Mouse (Mus musculus): ENCODE data around the gene Nt5dc1. TPM values are rescaled to one million over a fixed set of nuclear protein-coding genes. Genes with fewer than 3 reads are reported as not detected.
"Not testable (repeated sequence)": the region's sequence is repeated elsewhere in the genome, so short reads cannot be mapped to it uniquely, and the experiment has no call there.

Nt5dc1 gene
- 1 to 10 TPM; 3.4 to 5.0 (median 4.0) TPM for total RNA-seq (2022)

DNA sequence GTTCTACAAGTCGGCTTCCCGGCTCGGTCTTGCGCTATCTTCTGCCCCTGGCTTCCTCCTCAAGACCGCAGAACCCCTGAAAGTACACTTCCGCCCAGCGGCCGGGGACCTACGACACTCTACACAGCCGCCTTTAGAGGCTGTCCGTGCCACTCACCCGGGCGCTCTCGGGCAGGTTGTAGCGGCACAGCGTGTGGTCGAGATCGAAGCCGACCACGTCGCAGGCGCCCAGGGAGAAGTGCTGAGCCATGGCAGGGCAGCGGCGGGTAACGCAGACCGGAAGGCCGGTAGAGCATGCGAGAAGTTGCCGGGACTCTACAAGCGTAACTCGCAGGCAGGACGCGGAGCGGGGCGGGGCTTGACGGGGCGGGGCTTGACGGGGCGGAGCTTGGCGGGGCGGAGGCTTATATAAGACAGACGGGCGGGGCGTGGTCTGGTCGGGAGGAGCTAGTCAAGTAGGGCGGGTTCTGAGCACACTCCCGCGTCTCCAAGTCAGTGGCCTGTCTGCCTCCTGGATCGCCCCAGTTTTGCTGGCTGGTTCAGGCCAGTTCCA is at the start of gene Nt5dc1:
Gene Nt5dc1, minus strand, starts transcription at position 349 of the 553 bp plus-strand sequence.
- DNase-seq (ENCODE audit: low spot score in 2 of 2), result peak; percentile 82 to 87

DNA sequence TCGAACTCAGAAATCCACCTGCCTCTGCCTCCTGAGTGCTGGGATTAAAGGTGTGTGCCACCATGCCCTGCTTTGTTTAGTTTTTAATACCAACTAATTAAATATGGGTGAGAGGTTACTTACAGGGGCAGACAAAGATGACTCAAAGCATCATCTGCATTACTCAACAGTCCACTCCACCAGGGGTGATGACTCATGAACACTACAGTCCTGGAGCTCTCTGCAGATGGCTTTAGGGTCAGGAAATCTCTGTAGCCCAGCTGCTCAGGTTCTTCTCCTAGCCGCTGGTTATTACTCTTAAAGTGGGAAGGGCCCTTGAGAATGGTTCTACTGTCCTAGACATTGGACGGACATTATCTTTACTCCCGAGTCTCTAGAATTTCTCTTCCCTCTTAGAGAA is 46.0 kb upstream of the Nt5dc1 start:
- DNase-seq (ENCODE audit: low spot score in 2 of 2), result no peak

DNA sequence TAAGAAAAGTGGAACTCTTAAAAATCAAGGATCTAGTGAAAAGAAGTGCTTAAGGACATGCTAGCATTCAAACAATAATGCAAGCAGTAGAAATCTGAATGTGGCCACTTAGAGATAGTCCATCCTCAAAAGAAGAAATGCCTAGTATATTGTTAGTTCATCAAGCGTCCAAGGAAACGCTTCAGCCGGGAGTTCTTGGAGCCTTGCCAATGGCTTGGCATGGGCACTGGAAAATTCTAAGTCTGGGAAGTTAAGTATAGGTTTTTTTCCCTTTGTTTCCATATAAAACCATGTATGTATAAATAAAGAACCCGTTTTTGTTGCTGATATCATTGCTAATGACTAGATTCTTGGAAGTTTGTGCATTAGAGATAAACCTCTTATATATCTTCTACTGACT is 43.1 kb upstream of the Nt5dc1 start:
- DNase-seq (ENCODE audit: low spot score in 2 of 2), result no peak

DNA sequence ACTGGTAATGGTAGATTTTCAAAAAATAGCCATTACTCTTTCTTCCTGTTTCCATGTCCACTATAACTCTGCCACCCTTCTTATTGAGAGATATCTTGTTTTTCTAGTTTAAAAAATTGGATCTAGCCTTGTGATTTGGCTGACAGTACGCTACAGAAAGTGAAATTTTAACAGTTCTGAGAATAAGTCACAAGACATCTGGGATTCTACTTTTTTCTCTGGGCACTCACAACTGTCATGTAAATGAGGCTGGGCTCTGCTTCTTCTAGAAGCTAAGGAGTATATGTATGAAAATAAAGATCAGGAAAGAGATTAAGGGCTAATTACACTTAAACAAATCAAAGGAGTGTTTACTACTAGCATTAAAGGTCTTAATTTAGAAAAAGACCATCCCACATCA is 31.1 kb upstream of the Nt5dc1 start:
- no peak for DNase-seq (ENCODE audit: low spot score in 2 of 2)

DNA sequence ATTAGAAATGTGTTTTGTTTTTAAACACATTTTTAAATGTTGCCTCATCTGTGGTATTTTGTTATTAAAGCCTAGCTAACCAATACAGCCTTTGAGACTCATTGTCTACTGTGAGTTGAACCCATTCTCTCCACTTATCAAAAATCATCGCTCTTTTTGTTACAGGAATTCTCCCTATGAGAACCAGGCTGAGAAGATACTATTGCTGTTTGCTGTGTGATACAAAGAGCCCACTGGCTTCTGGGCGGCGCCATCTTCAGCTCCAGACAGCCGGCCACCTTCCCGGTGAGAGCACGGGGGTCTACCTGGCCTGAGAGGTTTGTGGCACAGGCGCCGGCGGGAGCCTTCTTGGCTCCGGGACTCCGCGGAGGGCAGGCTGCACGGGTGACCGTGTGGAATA is 15.8 kb upstream of the Nt5dc1 start:
- DNase-seq (ENCODE audit: low spot score in 2 of 2), result not testable (repeated sequence)

DNA sequence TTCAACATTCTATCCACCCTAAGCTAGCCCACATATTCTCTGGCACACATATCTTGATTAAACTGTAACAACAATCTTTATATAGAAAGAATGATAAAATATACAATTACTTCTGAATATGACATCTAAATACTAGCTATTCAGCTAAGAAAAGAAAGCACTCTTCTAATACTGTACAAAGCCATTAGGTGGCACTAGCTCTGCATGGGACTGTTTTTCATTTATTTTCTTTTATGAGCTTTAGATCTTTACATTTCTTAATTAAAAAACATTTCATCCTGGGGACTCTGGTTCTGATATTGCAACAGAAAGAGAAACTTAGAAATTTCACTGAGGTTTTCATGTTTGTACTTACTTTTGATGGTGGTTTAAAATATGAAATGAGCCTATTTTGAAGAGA is 13.4 kb upstream of the Nt5dc1 start:
- no peak for DNase-seq (ENCODE audit: low spot score in 2 of 2)

DNA sequence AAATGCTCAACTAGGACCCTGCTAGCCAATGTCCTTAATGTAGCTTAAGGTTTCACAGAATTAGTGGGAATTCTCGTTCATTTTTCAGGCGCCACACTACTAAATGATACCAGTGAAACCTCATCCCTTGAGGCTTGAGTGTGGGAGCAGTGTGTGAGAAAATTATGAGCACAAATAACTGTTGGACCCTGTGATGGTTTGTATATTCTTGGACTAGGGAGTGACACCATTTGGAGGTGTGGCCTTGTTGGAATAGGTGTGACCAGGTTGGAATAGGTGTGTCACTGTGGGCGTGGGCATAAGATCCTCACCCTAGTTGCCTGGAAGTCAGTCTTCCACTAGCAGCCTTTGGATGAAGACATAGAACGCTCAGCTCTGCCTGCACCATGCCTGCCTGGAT is 442 bp upstream of the Nt5dc1 start:
- DNase-seq (ENCODE audit: low spot score in 2 of 2), result not testable (repeated sequence)

DNA sequence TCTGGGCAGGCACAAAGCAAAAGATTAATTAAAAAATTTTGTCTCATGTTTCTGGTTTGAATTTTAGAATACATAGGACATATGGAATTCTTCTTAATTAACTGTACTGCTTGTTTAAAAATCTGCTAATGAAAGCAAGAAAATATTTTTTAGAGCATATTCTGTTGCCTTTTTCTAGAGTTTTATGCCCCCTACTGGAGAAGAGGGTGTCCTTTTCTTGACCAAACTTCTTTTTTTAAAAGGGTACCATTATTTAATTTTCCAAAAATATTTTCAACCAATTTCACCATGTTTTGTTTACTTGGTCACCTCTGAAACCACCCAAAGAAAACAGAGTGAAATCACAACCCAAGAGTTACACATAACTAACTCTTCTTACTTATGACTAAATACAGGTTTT is 19.1 kb downstream of the Nt5dc1 start:
- no peak for DNase-seq (ENCODE audit: low spot score in 2 of 2)

DNA sequence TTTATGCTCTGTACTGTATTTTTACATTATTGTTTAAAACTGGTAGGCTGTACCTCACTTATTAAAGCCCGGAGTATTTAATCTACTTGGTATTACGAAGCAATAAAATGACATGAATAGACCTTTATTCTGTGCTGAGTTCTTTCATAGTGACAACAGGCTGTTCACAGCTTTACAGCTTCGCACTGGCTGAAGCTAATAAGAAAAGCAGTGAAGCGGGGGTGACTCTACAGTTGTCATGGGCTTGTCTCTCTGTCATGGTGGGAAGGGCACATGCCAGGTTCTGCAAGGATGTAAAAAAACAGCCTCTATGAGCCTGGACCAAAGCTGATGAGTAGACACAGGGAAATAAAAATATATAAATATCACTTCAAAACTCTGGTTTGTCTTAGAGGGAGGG is 21.4 kb downstream of the Nt5dc1 start:
- no peak for DNase-seq (ENCODE audit: low spot score in 2 of 2)

DNA sequence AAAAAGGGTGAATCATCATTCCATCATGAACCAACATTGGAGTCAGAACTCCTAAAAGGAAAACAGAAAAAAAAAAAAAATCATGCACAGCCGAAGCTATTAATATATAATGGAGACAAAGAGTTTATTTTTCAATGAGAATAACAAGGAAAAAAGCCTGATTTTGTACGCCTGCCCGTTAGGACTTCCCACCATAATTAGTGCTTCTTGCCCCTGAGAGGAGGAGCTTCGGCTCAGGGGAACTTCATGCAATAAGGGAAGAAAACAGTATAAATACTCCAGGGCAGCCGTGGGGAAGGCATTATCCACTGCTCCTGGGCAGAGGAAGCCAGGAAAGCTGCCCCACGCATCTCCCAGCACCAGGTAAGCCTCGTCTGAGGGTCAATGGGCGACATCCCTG is 28.7 kb downstream of the Nt5dc1 start, which contains the start of gene Col10a1:
Gene Col10a1, plus strand, starts transcription at position 301 of the 400 bp plus-strand sequence.
- no peak for DNase-seq (ENCODE audit: low spot score in 2 of 2)

DNA sequence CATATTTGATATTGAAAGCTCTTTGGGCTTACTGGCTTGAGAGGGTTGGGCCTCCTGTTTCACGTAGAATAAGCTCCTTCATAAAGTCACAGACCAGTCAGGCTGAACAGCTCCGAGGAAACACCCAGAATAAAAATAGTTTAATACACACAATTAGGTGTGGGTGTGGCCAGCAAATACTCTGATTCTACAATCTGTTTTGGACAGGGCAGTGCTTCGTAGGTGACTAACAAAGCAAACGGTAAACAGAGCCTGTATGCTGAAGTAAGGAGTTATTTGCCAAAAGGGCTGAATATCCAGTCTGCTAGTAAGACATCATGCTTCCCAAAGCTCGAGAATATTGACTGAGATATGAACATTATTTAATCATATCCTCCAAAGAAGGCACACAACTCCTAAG is 32.7 kb downstream of the Nt5dc1 start:
- DNase-seq (ENCODE audit: low spot score in 2 of 2), result no peak

DNA sequence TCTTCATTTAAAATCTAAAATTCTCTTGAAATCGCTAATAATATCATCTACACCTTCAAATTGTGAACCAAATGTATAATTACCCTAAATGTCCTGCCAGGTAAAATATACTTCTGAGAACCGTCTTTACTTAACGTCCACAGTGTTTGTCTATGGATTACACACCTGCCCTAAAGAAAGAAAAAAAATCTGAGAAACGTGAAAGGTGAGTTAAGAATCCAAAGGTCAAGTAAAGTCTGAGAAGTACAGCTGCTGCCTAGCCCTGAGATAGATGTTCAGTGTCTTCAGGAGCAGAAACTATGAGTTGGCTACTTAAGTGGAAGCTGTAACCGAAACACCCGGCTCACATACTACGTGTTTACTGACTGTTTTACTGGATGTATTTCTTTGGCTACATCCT is 45.0 kb downstream of the Nt5dc1 start:
- DNase-seq (ENCODE audit: low spot score in 2 of 2), result no peak

DNA sequence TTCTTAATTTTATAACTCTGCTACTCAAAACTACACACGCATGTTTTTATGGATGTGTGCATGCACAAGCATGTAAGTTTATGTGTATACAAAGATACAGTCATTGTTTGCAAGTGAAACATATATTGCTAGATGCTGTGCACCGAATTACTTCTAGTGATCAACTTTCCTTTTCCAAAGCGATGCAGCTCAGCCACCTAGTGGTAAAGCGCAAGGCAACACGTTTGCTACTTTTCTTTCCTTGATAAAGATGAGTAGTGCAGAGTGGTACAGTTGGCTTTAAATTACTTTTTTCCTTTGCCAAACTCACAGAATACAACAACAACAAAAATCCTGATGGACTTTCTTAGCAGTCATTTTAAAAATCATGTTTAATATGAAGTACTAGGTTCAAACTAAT is 50.2 kb downstream of the Nt5dc1 start:
- no peak for DNase-seq (ENCODE audit: low spot score in 2 of 2)

DNA sequence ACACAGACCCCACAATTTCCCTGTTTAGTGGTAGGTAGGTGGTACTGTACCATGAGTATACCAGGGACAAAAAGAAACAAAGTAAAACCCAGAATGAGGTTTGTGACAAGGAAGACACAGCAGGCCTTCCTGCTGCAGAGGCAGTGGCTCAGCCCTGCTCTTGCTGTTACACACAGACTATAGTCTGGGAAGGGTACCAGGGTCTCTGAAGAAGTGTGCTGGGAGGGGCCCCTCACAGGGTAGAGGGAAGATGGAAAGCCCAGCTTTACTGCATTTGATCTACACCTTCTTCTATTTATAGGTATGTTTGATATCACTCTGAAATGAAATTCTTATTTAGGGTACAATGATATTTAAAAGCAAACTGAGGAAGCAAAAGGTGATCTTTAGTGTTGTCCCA is 54.6 kb downstream of the Nt5dc1 start:
- DNase-seq (ENCODE audit: low spot score in 2 of 2), result no peak

DNA sequence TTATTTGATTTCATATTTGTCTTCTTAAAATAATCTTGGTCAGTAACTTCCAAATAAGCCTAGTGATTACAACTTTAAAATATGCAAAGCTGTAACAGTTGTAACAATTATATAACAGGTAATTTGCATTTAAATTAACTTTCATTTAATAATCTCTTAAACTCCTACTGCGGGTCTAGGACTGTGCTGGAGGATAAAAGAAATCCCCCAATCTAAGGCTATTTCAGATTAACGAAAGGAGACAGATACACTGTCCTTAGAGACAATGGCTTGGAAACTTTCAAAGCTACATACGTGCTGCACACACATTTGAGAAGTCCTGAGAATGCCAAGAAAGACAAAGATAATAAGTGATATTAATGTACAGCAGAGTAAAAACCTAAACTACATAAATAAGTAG is 60.1 kb downstream of the Nt5dc1 start:
- DNase-seq (ENCODE audit: low spot score in 2 of 2), result no peak

DNA sequence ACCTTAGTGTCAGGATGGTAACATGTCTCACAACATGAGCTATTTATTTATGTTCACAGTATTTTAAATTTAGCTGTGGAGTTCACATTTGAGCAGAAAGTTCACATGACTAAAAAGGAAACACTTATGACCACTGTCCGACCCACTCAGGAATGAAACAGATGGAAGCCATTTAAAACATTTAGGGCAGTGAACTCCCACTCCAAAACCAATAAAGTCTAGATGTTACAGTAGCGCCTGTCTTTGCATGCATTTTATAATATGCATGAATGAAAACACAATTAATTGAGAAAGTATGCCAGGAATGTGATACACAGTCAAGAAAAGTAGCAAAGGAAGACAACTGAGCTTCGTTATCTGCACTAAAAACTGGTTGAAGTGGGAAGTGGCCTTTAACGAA is 66.2 kb downstream of the Nt5dc1 start:
- no peak for DNase-seq (ENCODE audit: low spot score in 2 of 2)

DNA sequence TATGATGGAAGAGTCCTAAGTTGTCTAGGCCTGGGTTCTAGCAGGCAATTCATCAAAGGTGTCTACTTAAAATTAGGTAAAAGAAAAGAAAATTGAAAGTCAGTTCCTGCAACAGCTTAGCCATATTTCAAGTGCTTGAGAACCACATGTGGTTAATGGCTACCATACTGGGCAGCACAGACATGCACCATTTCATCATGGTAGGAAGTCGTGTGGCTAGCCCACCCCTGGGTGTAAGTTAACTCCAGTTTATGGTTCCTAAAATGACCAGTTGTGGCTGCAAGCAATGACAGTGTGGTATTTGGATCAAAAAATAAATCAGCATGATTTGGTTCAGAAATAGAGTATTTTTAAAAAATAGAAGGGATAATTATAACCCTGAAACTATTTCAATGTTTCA is 76.5 kb downstream of the Nt5dc1 start:
- no peak for DNase-seq (ENCODE audit: low spot score in 2 of 2)

DNA sequence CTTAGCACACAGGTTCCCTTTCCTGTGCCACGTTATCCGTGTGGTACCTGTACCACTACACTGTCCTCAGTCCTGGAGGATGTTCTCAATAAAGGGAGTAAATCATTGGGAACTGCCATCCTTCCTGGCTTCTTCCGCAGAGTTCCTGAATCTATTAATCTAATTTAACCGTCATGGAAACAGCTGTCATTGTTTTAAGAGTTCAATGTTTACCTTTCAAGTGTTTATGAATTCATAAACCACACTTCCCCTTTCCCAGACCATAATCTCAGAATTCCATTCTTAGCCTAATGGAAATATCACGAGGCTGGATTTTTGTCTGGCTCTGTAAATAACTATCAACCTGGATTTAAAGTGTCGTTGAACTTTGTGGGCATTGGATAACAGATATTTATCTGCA is 77.3 kb downstream of the Nt5dc1 start:
- no peak for DNase-seq (ENCODE audit: low spot score in 2 of 2)

DNA sequence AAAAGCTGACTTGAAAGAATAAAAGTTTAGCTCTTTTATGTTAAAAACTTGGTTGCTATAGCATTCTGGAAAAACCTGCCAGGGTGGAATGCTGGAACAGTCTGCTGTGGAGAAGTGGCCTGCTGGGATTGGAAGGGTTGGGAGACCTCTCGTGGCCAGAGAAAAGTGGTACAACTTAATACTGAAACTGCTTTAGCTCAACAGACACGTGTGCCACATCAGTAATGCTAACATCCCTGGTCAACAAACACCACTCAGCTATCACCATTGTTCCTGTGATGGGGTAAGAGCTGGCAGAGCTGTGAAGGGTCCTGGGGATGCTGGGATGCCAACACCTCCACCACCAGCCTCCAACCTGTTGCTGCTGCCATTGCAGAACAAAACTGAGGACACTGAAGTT is 90.0 kb downstream of the Nt5dc1 start:
- DNase-seq (ENCODE audit: low spot score in 2 of 2), result peak; percentile 14 to 48

DNA sequence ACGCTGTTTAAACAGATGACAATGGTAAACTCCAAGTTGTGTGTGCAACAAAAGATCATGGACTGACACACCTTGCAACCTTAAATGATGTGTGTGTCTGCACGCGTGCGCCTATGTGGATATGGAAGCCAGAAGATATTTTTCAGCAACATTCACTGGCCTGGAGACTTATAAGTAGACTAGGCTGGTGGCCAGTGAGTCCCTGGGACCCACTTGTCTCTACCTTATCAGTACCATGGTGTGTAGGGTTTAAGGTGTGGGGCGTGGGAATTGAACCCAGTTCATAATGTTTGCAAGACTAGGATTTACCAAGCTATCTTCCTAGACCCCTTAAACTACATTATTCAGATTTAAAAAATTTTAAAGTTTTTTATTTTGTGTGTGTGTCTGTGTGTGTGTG is 91.2 kb downstream of the Nt5dc1 start:
- DNase-seq (ENCODE audit: low spot score in 2 of 2), result no peak

DNA sequence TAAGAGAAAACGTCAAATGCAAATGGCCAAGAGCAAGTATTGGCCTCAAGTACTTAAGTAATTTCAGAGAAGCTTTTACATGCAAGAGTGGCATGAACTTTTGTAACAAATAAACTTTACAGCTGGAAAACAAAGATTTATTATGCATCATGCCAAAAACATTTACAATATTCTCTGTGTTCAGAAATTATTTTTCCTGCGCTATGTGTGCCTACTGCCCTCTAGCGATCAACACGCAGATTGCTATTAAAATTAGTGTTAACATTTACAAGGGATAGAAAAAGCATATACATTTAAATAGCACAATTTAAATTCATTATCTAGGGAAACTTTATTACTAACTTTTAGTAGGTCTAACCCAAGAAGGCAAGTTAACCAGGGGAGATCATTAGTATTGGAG is 91.7 kb downstream of the Nt5dc1 start:
- no peak for DNase-seq (ENCODE audit: low spot score in 2 of 2)

DNA sequence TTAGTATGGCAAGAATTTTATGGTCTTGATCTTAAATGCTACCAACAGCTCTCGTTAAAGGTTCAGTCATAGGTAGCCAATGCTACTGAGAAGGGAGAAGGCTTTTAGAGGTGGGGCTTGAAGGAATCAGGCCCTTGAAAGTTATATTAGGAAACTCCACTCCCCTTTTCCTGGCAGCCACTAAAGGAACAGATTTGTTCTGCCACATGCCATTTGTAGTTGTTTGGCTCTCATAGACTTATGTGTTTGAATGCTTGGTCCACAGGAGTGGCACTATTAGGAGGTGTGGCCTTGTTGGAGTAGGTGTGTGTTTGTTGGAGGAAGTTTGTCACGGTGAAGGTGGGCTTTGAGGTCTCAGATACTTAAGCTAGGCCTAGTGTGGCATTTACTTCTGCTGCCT is 97.5 kb downstream of the Nt5dc1 start:
- DNase-seq (ENCODE audit: low spot score in 2 of 2), result peak in 1 of 2 experiments; percentile 10

DNA sequence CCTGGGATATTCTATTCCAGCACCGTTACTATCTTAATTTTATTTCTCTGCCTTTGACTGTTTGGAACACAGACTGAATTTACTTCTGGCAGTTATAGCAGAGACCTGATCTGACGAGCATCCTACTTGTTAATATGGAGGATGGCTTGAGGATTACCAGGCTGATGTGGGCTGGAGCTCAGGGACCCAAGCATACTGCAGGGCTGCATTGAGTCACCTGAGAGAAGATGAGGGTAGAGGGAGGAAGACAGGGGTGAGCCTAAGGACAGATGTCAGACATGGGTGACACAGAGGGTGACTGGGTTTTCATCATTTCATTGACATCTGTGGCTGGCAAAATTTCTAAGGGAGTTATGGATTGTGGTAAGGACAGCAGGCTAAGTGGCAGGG is 101.1 kb downstream of the Nt5dc1 start:
- no peak for DNase-seq (ENCODE audit: low spot score in 2 of 2)

DNA sequence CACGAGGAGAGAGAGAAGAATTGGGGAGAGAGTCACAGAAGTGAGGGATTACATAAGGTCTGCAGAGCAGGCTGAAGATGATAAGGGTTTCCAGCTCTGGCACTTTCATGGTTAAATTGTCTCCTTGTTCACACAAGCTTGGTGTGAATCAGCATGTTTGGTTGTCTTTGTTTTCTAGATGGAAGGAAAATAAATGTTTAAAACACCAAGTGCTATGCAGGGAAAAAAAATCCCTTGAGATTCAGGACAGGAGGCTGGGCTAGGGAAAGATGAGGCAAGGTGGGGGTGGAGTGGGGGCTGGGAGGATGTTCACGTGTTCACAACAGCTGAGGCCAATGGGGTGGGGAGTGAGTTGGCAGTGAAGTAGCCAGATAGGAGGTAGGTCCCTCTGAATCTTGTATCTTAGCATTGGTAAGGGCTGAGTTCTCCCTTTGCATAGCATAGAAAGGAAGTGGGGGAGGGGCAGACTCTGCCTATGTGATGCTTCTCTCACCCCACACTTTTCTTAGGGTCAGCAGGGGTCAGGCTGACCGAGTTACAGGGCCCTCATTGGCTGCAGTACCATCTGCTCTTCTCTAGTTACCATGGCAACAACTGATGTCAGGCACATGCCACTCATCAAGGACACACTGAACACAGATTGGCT is 101.7 kb downstream of the Nt5dc1 start:
- DNase-seq (ENCODE audit: low spot score in 2 of 2), result peak; percentile 73 to 88

All from layer of hippocampus, adult 8-10 months (tissue).